Mouse (Mus musculus) monocyte, adult 5-6 weeks (primary cell): ENCODE data around the gene Siva1. TPM values are rescaled to one million over a fixed set of nuclear protein-coding genes. Genes with fewer than 3 reads are reported as not detected.
A peak's percentile ranks its signal among the peaks of the same experiment; 100 is the strongest.

Source experiments
- ATAC-seq: fragments of 153-309, 156-312 bp; replicated peaks from 2 replicates; pipeline ENCODE4 v1.8.0; 2017; ENCODE audit warnings: mild to moderate bottlenecking; ENCODE audit not compliant: low TSS enrichment, insufficient number of reproducible peaks, severe bottlenecking, poor library complexity, low FRiP score
- total RNA-seq: library from RNA; stranded (forward); fragments of 200-1000, 200-491, 200-594 nt; gene quantifications from 3 replicates; pipeline ENCODE4 v1.2.3, GENCODE M21; 2017

Siva1 gene
- 73.4 to 154 TPM (median 84.8 TPM) in 3 replicates for total RNA-seq

DNA sequence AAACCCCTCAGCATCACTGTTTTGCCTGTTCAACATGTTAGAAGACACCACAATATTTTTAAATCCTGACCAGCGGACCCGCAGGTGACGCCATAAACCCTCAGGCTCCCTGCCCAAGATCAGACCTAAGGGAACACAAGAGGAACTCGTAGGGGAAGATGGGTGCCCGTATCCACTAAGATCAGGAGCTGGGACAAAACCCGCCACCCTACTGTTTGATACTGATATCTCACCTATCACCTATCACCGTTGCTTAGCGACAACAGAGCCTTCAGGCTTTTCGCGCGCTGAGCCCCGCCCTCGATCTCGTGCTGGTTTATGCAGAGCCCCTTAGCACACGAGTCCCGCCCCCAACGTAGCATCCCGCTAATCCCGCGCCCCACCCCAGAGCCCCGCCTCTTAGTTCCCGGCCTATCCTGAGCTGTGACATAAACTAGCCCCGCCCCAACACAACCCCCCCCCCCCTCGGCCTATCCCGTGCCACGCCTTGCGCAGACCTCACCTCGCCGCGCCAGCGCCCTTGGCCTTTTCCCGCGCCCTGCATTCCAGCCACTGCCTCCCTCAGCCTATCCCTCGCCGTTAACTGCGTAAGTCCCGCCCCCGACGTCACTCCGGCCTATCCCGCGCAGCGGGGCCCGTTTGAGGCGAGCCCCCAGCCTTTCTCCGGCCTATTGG lies at the start of gene Siva1:
Gene Siva1 (plus strand): TSS at position 500 of the 675 bp plus-strand sequence.
- peak; percentile 85 for ATAC-seq

DNA sequence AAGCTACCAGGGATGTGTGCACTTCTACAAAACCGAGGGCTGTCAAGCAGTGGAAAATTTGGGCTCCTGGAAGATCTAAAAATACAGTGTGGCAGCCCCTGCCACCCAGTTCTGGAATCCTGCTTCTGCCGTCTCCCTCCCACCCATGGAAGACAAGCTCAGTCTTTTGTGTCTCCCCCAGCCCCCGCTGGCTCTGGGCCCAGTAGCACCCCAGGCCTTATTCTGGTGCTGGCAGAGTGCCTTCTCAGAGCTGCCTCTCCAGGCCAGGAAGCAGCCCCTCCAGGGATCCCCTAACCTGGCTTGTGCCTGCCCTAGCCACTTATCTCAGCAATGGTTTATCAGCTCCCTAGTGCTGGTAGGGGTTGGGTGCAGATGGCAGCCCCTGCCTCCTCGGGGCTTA lies 49.5 kb upstream of the Siva1 start:
- ATAC-seq: no peak

GRCm38 (mm10) chr12:112595626-112596025 lies 48.9 kb upstream of the Siva1 start:
- no peak for ATAC-seq

GRCm38 (mm10) chr12:112596454-112596853 lies 48.0 kb upstream of the Siva1 start:
- ATAC-seq: no peak

DNA sequence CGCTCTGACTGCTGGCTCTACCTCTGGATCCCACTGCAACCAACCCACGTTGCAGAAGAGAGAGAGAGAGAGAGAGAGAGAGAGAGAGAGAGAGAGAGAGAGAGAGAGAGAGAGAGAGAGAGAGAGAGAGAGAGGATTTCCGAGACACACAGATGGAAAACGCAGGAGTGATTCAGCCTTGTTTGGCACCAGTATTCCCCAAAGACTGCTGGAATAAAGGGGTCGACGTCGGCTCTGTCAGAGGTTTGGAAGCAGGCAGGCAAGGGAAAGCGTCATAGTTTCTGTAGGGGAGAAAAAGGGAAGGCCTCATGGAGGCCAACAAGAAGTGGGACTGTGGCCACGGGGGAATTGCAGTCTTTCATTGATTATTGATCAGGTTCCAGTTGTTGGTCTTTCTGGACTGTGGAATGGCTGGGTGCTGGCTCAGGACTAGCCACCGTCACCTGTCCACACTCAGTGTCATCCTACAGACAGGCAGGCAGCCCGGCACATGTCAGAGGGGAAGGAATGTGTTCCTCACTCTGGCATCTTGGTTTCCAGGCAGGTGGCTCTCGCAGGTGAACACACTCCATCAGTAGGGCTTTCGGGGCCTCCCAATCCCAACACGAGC lies 47.5 kb upstream of the Siva1 start:
- ATAC-seq: no peak

DNA sequence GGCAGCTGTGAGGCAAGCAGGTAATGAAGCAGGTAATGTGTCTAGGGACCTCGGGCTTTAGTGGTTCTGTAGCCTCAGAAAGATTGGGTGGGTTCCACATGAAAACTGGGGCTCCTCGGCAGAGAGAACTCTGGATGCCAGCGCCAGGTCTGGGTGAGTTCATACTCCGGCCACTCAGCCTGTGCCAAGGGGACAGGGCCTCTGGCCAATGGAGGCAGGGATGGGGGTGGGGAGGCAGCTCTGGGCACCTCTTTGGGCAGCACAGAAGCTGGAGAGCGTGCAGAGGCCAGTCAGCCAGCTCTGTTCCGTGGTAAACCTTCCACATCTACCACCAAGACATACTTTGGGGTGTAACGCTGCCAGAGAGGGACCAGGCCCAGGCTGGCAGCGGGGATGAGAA lies 46.9 kb upstream of the Siva1 start:
- ATAC-seq: no peak

- no peak for ATAC-seq
These were observed 45.3 kb upstream of the Siva1 start for GRCm38 (mm10) chr12:112599198-112599597.

- no peak for ATAC-seq
These were observed 44.4 kb upstream of the Siva1 start for GRCm38 (mm10) chr12:112599942-112600611.

GRCm38 (mm10) chr12:112604022-112604421 lies 40.5 kb upstream of the Siva1 start:
- no peak for ATAC-seq

GRCm38 (mm10) chr12:112604709-112605649 lies 39.5 kb upstream of the Siva1 start:
- ATAC-seq: no peak

- ATAC-seq: 0 out of 2 replicates have a peak, but pooled peaks have one; percentile 64
These were observed 38.7 kb upstream of the Siva1 start for GRCm38 (mm10) chr12:112605766-112606165.

DNA sequence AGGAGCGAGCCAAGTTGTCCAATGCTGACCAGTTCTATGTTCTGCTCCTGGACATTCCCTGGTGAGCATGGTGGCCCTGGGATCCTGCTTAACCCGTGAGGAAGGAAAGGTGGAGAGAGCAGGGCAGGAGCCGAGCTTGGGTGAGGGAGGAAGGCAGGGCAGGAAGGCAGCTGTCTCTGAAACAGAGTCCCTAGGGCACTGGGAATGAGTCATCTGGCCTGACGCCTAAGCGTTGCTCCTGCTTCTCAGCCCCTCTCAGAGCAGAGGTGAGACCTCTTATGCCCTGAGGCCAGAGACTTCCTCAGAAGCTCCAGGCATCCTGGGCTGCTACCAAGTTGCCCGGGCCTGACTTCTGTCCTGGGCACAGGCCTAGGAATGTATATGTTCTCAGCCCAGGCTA lies 37.5 kb upstream of the Siva1 start:
- no peak for ATAC-seq

- ATAC-seq: no peak
These were observed 35.4 kb upstream of the Siva1 start for GRCm38 (mm10) chr12:112609031-112609430.

DNA sequence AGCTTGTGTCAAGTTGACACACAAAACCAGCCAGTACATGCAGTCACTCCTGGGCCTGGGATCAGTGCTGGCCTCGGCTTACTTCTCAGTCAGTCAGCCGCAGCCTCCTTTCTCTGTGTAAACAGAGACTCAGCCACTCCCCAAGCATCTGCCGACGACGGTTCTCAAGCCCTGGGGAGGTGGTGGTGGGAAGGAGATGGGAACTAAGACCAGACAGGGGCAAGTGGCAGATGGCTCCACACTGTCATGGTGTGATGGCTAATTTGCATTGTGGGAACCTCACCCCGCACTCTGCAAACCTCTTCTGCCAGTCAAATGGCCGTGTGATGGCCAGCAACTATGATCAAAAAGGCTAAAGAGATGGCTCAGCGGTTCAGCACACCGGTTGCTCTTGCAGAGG lies 27.8 kb upstream of the Siva1 start:
- no peak for ATAC-seq

- peak; percentile 52 for ATAC-seq
These were observed 27.3 kb upstream of the Siva1 start for GRCm38 (mm10) chr12:112617184-112617583.

GRCm38 (mm10) chr12:112617898-112618380 lies 26.5 kb upstream of the Siva1 start:
- peak; percentile 33 for ATAC-seq

GRCm38 (mm10) chr12:112618981-112619685 lies 25.3 kb upstream of the Siva1 start:
- no peak for ATAC-seq

DNA sequence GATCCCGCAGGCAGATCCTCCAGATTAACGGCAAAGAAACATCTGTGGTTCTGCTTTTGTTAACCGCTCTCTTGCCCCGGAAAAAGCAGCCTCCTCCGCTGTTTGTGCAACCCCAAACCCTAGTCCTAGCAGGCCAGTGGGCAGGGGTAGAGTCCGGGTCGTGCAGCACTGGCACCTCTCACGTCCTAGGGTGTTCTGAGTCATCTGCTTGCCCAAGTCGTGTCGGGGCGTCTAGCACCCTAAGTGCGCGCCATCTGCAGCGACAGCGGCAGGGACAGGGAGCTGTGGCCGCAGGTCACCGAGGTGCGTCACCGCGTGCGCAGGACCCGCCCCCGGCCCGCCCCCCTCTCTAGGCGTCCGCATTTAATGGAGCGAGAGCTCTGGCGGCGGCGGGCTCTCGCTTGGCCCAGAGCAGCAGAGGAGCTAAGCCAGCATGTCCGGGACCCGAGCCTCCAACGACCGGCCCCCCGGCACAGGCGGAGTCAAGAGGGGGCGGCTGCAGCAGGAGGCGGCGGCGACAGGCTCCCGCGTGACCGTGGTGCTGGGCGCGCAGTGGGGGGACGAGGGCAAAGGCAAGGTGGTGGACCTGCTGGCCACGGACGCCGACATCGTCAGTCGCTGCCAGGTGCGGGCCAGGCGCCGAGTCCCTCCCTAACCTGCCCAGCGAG lies 24.7 kb upstream of the Siva1 start, which contains the start of gene Adssl1:
Gene Adssl1 (plus strand): TSS at position 360 of the 668 bp plus-strand sequence.
- ATAC-seq: peak; percentile 40
